Mouse (Mus musculus) liver, postnatal 0 days (tissue): Measurements from ENCODE around the gene Prrc2a. TPM values are rescaled to one million over a fixed set of nuclear protein-coding genes. Genes with fewer than 3 reads are reported as not detected.

Source experiments
- ATAC-seq: fragments of 200-750 bp; cut with Nextera tagmentation; 2 replicates; pipeline ENCODE4 v1.8.0; 2017; ENCODE audit warnings: mild to moderate bottlenecking, moderate library complexity
- DNase-seq: peaks from one replicate; pipeline ENCODE4 v3.0.0-alpha.2; 2016
- H3K27ac ChIP-seq: fragments of 300-500 bp; sonication (generic); 2 replicates; pipeline ENCODE4 v1.5.1; 2014; ENCODE audit warnings: antibody characterized with exemption, moderate library complexity, mild to moderate bottlenecking, low read depth
- H3K27me3 ChIP-seq: fragments of 300-500 bp; sonication (generic); 2 replicates; pipeline ENCODE4 v1.6.1; 2014; ENCODE audit warnings: low read length, control low read depth, mixed read lengths; ENCODE audit not compliant: insufficient read depth
- H3K36me3 ChIP-seq: fragments of 300-500 bp; sonication (generic); replicated peaks from 2 replicates; pipeline ENCODE4 v1.6.1; 2014; ENCODE audit warnings: mild to moderate bottlenecking, control low read depth, low read length, moderate library complexity, mixed read lengths; ENCODE audit not compliant: insufficient read depth
- H3K4me1 ChIP-seq: fragments of 300-500 bp; sonication (generic); 2 replicates; pipeline ENCODE4 v1.6.1; 2014; ENCODE audit warnings: antibody characterized with exemption, mild to moderate bottlenecking, control low read depth; ENCODE audit not compliant: insufficient read depth
- H3K4me2 ChIP-seq: fragments of 300-500 bp; sonication (generic); 2 replicates; pipeline ENCODE4 v1.6.1; 2014; ENCODE audit warnings: low read depth, mild to moderate bottlenecking, low read length, moderate library complexity, mixed read lengths
- H3K4me3 ChIP-seq: fragments of 300-500 bp; sonication (generic); 2 replicates; pipeline ENCODE4 v1.5.1; 2014; ENCODE audit warnings: low read depth, low read length
- H3K9ac ChIP-seq: fragments of 300-500 bp; sonication (generic); replicated peaks from 2 replicates; pipeline ENCODE4 v1.6.1; 2014; ENCODE audit warnings: mild to moderate bottlenecking, moderate library complexity
- H3K9me3 ChIP-seq: fragments of 300-500 bp; sonication (generic); 2 replicates; pipeline ENCODE4 v1.6.1; 2016; ENCODE audit warnings: mild to moderate bottlenecking, control low read depth, low read length, mixed read lengths
- CTCF ChIP-seq: sonication (generic); IDR thresholded peaks from 2 replicates; pipeline ENCODE4 v1.5.1; 2016; ENCODE audit warnings: antibody characterized with exemption, low read depth
- EP300 ChIP-seq: IDR thresholded peaks from 2 replicates; pipeline ENCODE4 v1.6.1; 2016; ENCODE audit warnings: antibody characterized with exemption, low read depth, mild to moderate bottlenecking
- WGBS: fragments of 180-500 bp; shearing (Covaris S2); extraction: QIAGEN DNeasy Blood & Tissue Kit; methylation state at CpG from one replicate; pipeline ENCODE4 v1.1.7; 2014; ENCODE audit not compliant: insufficient replicate concordance; 5-methylcytosine and 5-hydroxymethylcytosine counted together
- polyA plus RNA-seq: library from polyadenylated mRNA; unstranded; fragments of >200 nt; fragmentation: Nextera tagmentation; extraction: Ambion mirVana; gene quantifications from 2 replicates; pipeline ENCODE4 v1.2.1, GENCODE M21; 2015

Gene Prrc2a
- polyA plus RNA-seq, 1 experiment from 2014 or later: 32.9 TPM

DNA sequence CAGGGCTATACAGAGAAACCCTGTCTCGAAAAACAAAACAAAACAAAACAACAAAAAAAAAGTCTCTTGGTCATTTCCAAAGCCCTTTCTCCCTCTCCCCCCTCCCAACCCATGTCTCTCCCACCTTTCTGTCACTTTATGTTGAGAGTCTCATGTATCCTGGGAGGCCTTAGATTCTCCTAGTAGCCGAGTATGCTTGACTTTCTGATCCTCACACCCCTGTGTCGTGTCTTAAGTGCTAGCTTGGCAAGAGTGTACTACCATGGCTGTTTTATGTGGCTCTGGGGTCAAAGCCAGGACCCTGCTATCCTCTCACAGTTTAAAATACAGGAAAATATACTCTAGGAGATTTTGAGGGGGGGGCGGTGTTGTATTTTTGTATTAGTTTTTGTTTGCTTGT lies 22.6 kb upstream of the Prrc2a start:
- Histone ChIP-seq H3K9ac (no peak overlapping the region), H3K36me3 (no peaks in the 10 kb centered on the region), H3K9me3 (no peaks in the 10 kb centered on the region), H3K4me3 (peak overlapping the region; percentile 52; the same call in 1 of the 2 replicates), H3K27me3 (no peaks in the 10 kb centered on the region), H3K4me2 (peak overlapping the region; percentile 75; the same call in 1 of the 2 replicates), H3K4me1 (peaks cover 14% of the 10 kb centered on the region), H3K27ac (peak overlapping the region; percentile 91)
- no peak for ATAC-seq
- TF ChIP-seq EP300 (no peak), CTCF (no peak)
- 58% methylated on average over 4 of the region's 4 CpGs for WGBS
- no peak for DNase-seq

DNA sequence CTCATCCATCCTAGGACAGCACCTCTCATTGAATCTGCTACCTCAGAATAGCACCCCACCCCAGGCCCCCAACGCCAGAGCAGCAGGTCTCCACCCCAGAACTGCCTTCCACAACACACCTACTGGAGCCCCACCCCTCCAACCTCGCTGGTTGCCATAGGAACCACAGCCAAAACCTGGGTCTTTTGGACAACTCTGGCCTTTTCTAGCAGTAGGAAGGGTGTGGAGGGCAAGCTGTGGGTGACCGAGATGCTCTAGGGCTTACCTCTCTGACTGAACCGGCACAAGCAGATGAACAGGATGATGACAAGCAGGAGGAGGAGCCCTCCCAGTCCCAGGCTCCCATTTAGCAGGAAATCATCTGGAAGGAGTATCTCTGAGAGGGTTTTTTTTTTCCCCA lies 22.0 kb upstream of the Prrc2a start:
- H3K27me3 ChIP-seq: no peaks in the 10 kb centered on the region
- ATAC-seq: peak; percentile 23; the same call in 1 of the 2 replicates
- WGBS: 1% methylated on average over 4 of the region's 4 CpGs
- H3K9me3 ChIP-seq: no peaks in the 10 kb centered on the region
- no peaks in the 10 kb centered on the region for H3K36me3 ChIP-seq
- H3K4me3 ChIP-seq: peak overlapping the region; percentile 52
- H3K9ac ChIP-seq: peak overlapping the region; percentile 2; the same call in 1 of the 2 replicates
- no peak for TF ChIP-seq EP300
- no peak for TF ChIP-seq CTCF
- H3K4me2 ChIP-seq: peak overlapping the region; percentile 75
- no peak for DNase-seq
- peaks cover 12% of the 10 kb centered on the region for H3K4me1 ChIP-seq
- peak overlapping the region; percentile 80 for H3K27ac ChIP-seq

DNA sequence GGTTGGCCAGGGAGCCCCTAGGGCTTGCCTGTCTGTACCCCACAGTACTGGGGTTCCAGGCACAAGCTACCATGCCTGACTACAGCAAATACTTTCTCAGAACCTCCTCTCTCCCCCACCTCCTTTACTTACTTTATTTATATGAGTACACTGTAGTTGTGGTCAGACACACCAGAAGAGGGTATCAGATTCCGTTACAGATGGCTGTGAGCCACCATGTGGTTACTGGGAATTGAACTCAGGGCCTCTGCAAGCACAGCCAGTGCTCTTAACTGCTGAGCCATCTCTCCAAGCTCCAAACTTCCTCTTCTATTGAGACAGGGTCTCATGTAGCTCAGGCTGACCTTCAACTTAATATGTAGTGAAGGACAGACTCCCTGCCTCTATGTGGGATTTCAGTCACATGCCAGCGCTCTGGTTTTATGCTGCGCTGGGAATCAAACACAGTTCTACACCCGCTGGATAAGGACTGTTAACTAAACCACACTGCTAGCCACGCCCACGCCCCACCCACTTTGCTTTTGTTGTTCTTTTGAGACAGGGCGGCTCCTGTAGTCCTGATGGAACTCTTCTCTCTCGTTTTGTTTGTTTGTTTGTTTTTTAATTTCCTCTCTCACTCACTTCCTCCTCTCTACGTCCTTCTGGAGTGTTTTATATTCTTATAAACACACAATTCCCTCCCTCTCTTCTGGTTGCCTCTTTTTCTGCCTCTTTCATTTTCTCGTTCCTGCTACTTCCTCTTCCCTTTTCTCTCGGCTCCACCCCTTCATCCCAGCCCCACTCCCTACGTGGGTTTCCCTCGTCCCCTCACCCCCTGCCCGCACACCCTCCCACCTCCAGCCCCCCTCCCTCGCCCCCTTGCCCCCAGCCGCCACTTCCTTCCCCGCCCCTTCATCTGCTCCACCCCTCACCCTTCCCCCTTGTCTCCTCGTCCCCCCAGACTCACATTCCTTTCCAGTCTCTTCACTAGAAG lies 21.2 kb upstream of the Prrc2a start:
- DNase-seq: peak; percentile 86
- no peaks in the 10 kb centered on the region for H3K9me3 ChIP-seq
- H3K4me3 ChIP-seq: peak overlapping the region; percentile 52
- WGBS: 2% methylated on average over 18 of the region's 18 CpGs
- TF ChIP-seq CTCF: no peak
- no peak for TF ChIP-seq EP300
- peak overlapping the region; percentile 36 for H3K9ac ChIP-seq
- H3K4me2 ChIP-seq: peak overlapping the region; percentile 75
- no peaks in the 10 kb centered on the region for H3K27me3 ChIP-seq
- peaks cover 8% of the 10 kb centered on the region for H3K4me1 ChIP-seq
- H3K36me3 ChIP-seq: no peaks in the 10 kb centered on the region
- peak; percentile 44; the same call in 1 of the 2 replicates for ATAC-seq
- peak overlapping the region; percentile 80 for H3K27ac ChIP-seq

DNA sequence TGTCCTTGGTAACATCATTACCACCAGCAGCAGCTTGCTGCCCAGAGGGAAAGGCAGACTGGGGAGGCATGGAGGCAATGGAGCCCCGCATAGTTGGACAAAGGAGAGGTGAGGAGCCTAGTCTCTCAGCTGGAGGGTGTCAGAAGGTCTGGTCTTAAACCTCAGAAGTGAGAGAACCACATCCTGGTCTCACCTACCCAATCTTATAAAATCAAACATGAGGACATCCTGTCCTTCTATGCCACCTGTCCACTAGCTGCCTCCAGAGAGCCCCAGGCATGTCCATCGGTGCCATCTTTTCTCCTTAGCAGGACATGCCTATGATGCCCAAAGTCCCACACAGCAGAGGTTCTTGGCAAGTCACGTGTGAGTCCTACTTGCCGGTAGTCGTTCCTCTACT lies 15.4 kb upstream of the Prrc2a start:
- no peak for TF ChIP-seq CTCF
- TF ChIP-seq EP300: no peak
- Histone ChIP-seq H3K27me3 (no peaks in the 10 kb centered on the region), H3K36me3 (no peaks in the 10 kb centered on the region), H3K4me3 (no peak overlapping the region), H3K9ac (no peak overlapping the region), H3K27ac (no peak overlapping the region), H3K9me3 (no peaks in the 10 kb centered on the region), H3K4me1 (0 out of 2 replicates have a peak, but pooled peaks cover 4% of the 10 kb centered on the region), H3K4me2 (no peak overlapping the region)
- no peak for DNase-seq
- ATAC-seq: no peak
- WGBS: 74% methylated on average over 5 of the region's 5 CpGs

- Histone ChIP-seq H3K4me3 (no peak overlapping the region), H3K27ac (no peak overlapping the region), H3K9ac (no peak overlapping the region), H3K36me3 (no peaks in the 10 kb centered on the region), H3K27me3 (no peaks in the 10 kb centered on the region), H3K4me2 (no peak overlapping the region), H3K9me3 (no peaks in the 10 kb centered on the region), H3K4me1 (0 out of 2 replicates have a peak, but pooled peaks cover 4% of the 10 kb centered on the region)
- ATAC-seq (peak; percentile 73), DNase-seq (peak; percentile 83)
- no peak for TF ChIP-seq EP300
- TF ChIP-seq CTCF: peak; percentile 97
- WGBS: 14% methylated on average over 5 of the region's 5 CpGs
Observed at GRCm38 (mm10) chr17:35178528-35178927, 13.8 kb upstream of the Prrc2a start.

DNA sequence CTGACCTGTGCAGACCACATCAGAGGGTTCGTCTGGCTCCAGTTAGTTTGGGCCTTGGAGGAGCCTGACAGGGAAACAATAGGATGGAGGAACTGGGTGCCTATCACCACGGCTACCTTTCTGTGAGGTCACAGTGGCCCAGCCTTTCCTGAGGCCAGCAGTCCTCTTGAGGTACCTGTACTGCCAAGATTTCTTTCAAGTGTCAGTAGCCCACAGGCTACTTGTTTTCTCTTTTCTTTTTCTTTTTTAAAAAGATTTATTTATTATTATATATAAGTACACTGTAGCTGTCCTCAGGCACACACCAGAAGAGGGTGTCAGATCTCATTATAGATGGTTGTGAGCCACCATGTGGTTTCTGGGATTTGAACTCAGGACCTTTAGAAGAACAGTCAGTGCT lies 11.3 kb upstream of the Prrc2a start, which contains the start of gene Aif1:
TSS of gene Aif1 (minus strand) at position 101 of the 400 bp plus-strand sequence.
- no peak for TF ChIP-seq EP300
- no peak for TF ChIP-seq CTCF
- ATAC-seq (no peak), DNase-seq (no peak)
- H3K27ac ChIP-seq: no peak within 1 kb of the TSS
- H3K4me2 ChIP-seq: no peak within 1 kb of the TSS
- WGBS: 54% methylated on average over 2 of the region's 2 CpGs
- H3K27me3 ChIP-seq: no peaks in the 10 kb centered on the region
- H3K9me3 ChIP-seq: no peaks in the 10 kb centered on the region
- H3K4me3 ChIP-seq: no peak within 1 kb of the TSS
- H3K9ac ChIP-seq: no peak within 1 kb of the TSS
- 0 out of 2 replicates have a peak, but pooled peaks cover 4% of the 10 kb centered on the region for H3K4me1 ChIP-seq
- H3K36me3 ChIP-seq: no peaks in the 10 kb centered on the region
